Mouse (Mus musculus): ENCODE measurements at regions not wholly inside any gene's neighbourhood (a gene's known extent, or its start where the extent isn't known, plus 50 kb on each side); places are given as distances from the start of the nearest gene placed in this dataset.

DNA sequence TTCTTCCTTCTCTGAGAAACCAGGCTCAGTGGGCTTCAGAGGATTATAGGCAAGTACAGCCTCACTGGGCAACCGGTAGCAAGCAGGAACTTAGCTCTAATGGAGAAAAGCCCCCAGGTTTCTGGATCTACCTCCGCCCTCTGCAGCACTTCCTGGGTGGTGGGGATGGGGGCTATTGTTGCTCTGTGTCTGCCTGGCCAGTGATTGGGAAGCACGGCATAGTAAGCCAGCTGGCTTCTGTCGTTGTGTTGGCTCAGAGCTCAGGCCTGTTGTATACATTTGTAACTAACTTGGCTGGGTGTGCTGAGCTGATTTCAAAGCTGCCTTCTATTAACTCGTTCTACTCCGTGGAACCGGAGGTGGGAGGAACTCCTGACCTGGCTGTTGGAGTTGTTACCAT, 58.9 kb upstream of the Gjb5 start:
- no peak for DNase-seq (ENCODE audit: low spot score)

GRCm38 (mm10) chr4:127413997-127414964, 56.3 kb upstream of the Gjb5 start:
- DNase-seq (ENCODE audit: low spot score) = no peak

All from urinary bladder, postnatal 25 days (tissue).